Mouse (Mus musculus) large intestine, adult 2 months (tissue): ENCODE measurements at regions not wholly inside any gene's neighbourhood (a gene's known extent, or its start where the extent isn't known, plus 50 kb on each side); places are given as distances from the start of the nearest gene placed in this dataset.

Source experiments
- DNase-seq: peaks from one replicate; pipeline ENCODE4 v3.0.0-alpha.2; 2012; ENCODE audit warnings: low read depth, low spot score
- WGBS: fragments of 180-500 bp; shearing (Covaris S2); methylation state at CpG from one replicate; pipeline ENCODE4 v1.1.7; 2018; 5-methylcytosine and 5-hydroxymethylcytosine counted together

DNA sequence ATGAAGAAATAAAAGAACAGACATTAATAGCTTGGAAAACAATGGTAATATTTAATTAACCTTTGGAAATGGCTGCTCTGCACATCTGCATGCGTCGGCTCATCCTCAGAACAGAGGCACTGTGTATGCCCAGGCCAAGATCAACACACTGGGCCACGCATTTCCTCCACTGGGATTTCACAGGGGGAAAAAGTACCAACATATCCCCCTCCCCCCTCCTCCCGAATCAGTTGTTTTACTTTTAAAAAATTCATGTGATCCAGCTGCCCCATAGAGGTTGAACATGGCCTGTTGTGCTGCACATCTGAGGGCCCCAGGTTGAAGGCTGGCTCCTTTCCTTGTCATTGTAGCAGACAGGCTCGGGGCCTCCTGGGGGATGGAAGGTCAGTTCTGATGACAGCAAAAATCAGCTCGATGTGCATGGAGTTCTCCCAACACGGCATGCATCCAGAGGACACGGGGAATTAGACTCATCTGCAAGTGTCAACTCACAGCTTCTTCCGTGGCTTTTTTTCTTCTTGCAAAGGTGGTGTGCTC lies 777.7 kb upstream of the Car8 start:
- no peak for DNase-seq
- 84% methylated on average over 9 of the region's 9 CpGs for WGBS

DNA sequence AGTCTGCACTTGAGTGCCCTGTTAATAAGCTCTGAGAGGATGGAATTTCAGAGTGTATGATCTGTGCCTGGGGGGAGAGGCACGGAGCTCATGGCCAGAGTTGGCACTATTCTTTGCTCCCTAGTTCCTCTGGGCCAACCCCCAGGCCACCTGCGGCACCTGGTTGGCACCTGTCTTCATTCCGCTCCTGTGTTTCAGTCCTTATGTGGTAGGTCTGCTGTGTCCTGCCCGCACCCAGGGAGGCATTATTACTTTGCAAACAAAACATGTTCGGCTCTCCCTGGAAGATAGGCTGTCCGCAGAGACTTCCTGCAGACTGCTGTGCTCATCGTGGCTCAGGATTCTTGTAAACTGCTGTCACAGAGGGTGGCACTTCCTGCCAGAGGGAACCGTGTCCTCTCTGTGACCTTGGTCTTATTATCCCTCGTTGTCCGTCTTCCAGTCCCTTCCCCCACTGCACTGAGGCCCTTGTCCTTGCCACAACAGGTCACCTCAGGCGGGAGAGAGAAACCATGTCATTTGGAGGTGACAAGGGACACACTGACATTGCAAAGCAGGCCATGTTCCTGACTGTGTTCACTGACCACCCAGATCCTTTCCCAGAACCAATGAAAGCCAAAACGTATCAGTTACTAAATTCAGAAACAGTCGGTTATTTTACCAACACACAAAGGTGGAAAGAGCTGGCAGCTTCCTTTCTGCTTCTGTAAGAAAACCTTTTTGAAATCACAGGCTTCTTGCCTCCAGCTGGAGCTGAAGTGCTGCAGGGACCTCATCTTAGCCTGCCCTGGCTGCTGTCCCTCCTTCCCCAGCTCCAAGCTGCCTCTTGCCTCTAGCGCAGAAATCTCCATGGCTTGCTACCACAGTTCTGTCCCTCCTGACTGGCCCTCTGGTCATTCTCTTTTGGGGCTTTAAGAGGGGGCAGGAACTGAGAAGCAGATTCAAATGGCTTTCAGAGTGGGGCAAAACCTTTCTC lies 777.0 kb upstream of the Car8 start:
- no peak for DNase-seq
- 14% methylated on average over 14 of the region's 14 CpGs for WGBS

GRCm38 (mm10) chr4:9014986-9015385 lies 776.1 kb upstream of the Car8 start:
- WGBS, result 65% methylated on average over 4 of the region's 4 CpGs
- no peak for DNase-seq

GRCm38 (mm10) chr4:9012787-9013186 lies 773.9 kb upstream of the Car8 start:
- DNase-seq, result no peak
- 90% methylated on average over 9 of the region's 9 CpGs for WGBS

DNA sequence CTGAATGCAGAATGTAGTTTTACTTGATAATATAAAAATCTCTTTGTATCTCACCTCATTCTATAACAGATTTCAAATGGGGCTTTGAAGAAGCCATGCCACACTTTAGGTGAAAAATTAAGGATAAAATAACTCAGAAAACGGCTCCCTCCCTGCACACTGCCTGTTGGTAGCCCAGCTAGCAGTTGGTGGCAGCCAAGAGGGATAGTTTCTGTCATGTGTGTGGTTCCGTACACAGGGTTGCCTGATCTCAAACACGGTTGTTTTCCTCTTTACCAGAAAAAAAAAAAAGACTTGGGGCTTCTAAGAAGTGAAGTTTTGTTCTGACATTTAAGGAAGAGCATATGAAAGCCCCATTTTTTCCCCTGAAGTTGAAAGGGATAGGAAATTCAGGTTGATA lies 773.1 kb upstream of the Car8 start:
- 80% methylated on average over 3 of the region's 3 CpGs for WGBS
- DNase-seq, result no peak

- WGBS, result 28% methylated on average over 7 of the region's 7 CpGs
- no peak for DNase-seq
These were observed 772.3 kb upstream of the Car8 start for GRCm38 (mm10) chr4:9011129-9011518.

- DNase-seq, result no peak
- WGBS, result 57% methylated on average over 17 of the region's 17 CpGs
These were observed 771.7 kb upstream of the Car8 start for GRCm38 (mm10) chr4:9010381-9011128.

- no peak for DNase-seq
- 52% methylated on average over 4 of the region's 4 CpGs for WGBS
These were observed 770.8 kb upstream of the Car8 start for GRCm38 (mm10) chr4:9009656-9010055.

DNA sequence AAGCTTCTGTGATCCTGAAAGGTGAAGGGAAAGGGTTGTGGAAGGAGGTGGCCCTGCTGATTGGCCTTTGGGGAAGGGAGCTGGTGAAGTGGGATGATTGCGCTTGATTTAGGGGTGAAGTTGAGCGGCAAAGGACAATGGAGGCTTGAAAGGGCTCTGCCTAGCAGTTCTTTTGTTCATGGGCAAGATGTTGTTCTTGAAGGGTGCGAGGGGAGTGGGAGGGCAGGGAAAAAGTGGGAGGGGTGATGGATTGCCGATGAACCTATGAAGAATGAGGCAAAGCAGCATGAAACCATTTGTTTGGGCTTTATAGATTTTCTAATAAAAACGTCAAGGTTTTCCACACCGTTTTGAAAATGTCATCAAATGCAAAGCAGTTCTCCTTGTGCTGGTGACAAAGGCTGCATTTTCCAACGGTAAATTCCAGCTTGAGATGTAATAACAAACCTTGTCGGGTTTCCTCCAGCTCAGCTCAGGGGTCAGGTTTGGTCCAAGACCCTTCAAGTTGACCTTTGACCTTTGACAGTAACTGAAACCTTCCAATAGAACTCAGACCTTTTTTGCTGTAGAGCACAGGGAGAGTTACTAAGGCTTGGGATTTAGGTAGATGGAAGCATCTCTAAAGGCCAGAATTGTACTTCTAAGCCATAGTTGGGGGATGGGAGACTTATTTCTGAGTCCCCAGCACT lies 767.2 kb upstream of the Car8 start:
- DNase-seq, result no peak
- WGBS, result 61% methylated on average over 8 of the region's 8 CpGs

DNA sequence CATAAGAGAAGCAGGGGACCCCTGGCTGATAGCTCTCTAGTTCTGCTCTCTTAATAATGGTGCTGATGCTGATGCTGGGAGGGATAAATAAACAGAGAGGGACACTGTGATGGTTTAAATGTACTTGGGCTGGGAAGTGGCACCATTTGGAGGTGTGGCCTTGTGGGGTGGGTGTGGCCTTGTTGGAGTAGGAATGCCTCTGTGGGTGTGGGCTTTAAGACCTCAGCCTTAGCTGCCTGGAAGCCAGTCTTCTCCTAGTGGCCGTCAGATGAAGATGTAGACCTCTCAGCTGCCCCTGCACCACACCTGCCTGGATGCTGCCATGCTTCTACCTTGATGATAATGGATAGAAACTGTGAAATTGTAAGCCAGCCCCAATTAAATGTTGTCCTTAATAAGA lies 765.0 kb upstream of the Car8 start:
- no peak for DNase-seq
- WGBS, result 87% methylated on average over 1 of the region's 1 CpGs

GRCm38 (mm10) chr4:9002380-9002779 lies 763.5 kb upstream of the Car8 start:
- no peak for DNase-seq
- 85% methylated on average over 6 of the region's 6 CpGs for WGBS

- no peak for DNase-seq
- 66% methylated on average over 4 of the region's 4 CpGs for WGBS
These were observed 759.8 kb upstream of the Car8 start for GRCm38 (mm10) chr4:8998606-8999005.

DNA sequence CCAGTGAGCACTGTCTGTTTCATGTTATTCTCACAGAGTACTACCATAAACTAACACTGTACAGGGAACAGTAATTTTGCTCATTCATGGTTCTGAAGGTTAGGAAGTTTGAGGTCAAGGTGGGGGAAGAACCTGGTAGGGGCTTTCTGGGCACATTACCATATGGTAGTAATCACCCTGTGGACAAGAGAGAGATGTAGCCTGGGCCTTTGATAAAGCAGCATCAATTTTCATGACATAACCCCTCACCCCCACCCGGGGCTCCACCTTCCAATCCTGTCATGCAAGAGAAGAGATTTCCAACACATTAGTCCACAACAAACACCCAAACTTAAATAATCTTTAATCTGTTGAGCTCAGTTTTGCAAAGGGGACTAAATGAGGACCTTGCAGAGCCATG lies 753.3 kb upstream of the Car8 start:
- DNase-seq, result no peak
- 97% methylated on average over 1 of the region's 1 CpGs for WGBS

DNA sequence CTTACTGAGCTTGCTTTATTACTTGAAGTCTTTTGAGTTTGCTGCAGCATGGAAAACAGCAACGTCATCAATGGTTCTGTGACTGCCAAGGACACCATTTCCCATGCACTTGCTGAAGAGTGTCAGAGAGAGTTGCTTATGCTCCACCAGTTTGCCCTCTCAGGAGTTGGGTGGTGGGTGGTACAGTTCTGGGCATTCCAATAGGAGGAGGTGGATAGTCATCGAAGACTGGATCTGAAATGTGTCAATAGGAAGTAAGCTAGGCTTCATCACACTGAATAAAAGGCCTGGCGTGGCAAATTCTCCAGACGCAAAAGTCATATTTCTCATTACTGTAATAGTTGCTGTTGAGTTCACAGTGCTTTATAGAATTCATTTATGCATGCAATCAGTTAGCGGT lies 751.7 kb upstream of the Car8 start:
- DNase-seq, result no peak
- WGBS, result 90% methylated on average over 5 of the region's 5 CpGs

DNA sequence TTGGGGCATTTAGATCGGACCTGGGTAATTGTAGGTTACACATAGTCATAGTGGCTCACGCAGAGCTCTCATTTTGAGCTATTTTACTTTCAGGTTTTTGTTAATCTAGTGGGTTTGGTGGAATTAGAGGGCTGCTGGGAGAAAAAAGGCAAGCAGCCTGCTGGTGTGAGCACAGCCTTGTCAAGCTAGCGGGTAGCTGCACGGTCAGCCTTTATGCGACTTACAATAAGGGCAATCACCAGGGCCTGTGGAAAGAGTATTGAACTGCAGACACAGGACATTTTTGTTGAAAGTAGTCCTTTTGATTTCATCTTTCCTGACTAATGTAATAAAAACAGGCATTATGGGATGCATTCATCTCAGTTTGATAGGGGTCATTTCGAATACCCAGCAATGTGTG lies 750.8 kb upstream of the Car8 start:
- WGBS, result 93% methylated on average over 6 of the region's 6 CpGs
- DNase-seq, result no peak

GRCm38 (mm10) chr4:8989110-8989509 lies 750.3 kb upstream of the Car8 start:
- 95% methylated on average over 4 of the region's 4 CpGs for WGBS
- DNase-seq, result no peak

DNA sequence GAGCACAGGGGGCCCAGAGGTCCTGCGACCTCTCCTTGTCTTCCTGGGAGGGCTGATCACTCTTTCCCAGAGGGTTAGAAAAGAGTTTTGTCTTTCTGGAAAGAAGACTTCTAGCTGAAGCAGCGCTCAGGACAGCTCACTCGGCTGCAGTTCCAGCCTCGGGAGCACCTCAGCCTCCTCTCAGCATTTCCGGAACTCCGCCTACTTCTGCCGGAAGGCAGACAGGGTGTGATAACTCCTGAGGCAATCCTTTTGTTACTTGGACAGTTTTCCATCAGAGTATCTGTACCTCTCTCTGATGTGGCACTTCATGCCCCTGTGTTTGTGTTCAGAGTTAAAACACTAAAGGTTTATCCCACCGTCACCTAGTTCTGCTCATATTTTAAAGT lies 749.5 kb upstream of the Car8 start:
- WGBS, result 54% methylated on average over 8 of the region's 8 CpGs
- no peak for DNase-seq

DNA sequence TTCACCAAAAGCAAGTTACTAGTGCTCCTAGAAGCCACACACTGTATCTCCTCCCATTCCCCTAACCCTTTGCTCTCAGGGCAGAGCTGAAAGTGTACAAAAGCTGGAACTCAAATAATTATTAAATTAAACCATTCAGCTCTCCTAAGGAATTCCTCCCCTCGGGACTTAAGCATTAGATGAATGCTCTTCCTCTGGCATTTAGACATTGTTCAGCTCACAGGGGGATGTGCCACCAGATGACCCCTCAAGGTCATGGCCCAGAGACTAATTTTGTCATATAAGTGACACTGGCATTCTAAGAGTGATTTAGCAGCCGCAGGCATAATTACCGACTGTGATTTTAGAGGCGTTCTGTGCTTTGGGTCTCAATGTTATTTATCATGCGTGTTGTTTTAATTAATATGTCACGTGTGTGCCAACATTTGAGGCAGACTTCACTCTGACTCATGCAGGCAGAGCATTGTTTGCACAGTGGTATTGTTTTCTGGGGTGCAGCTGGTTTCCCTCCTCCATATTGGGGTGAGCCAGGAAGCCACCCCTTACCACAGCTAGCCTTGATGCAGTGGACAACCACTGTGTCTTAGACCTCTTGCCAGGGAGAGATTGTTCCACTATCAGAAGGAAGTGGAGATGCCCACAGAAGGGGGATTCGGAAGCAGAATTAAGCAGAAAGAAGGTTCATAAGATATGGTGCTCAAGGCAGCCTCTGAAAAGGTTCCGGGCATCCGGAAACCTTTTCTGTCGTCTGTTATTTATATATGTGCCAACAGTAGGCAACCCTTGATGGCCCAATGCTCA lies 748.9 kb upstream of the Car8 start:
- WGBS, result 68% methylated on average over 10 of the region's 10 CpGs
- DNase-seq, result no peak

DNA sequence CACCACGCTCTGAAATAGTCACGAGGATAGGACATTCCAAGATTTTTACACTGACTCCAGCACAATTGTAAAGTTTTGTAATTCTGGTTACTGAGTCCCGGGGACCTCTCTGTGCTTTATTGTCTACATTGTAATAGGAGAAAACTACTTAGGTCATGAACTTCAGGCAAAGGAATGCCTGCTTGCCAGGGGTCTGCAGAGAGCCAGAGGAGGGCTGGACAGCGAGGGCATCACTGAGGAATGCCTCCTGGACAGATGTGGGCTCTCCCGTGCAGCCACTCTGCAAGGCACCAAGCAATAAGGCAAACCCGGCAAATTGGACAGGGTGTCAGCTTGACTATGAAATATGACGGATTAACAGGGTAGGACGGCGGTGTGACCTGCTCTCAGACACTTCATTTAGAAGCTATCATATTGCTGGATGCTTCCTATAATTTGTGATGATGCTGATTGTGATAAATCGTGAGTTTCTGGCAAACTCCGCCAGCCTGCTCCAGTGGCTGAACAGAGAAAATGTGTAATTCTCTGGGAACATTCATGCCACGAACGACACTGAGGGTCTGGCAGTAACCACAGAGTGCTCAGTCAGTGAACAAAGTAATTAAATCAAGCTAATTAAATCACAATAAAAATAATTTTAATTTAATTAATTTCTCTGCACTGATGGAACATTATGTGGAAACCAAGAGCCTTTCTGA lies 747.7 kb upstream of the Car8 start:
- WGBS, result 72% methylated on average over 13 of the region's 13 CpGs
- DNase-seq, result no peak
